Mouse (Mus musculus) limb, embryonic 15.5 days (tissue): ENCODE results near the gene Psg23. TPM values are rescaled to one million over a fixed set of nuclear protein-coding genes. Genes with fewer than 3 reads are reported as not detected.
"Not testable (repeated sequence)": the region's sequence is repeated elsewhere in the genome, so short reads cannot be mapped to it uniquely, and the experiment has no call there.

Experiments
- ATAC-seq: fragments of 200-750 bp; cut with Nextera tagmentation; 2 replicates; pipeline ENCODE4 v1.8.0; 2017; ENCODE audit warnings: low read depth, moderate TSS enrichment; ENCODE audit not compliant: insufficient number of reproducible peaks, low FRiP score, low TSS enrichment
- H3K27ac ChIP-seq: fragments of 300-500 bp; sonication (generic); 2 replicates; pipeline ENCODE4 v1.5.1; 2015; ENCODE audit warnings: moderate library complexity, mild to moderate bottlenecking, inconsistent platforms
- H3K27me3 ChIP-seq: fragments of 300-500 bp; sonication (generic); 2 replicates; pipeline ENCODE4 v1.6.1; 2015; ENCODE audit warnings: inconsistent platforms
- H3K36me3 ChIP-seq: fragments of 300-500 bp; sonication (generic); 2 replicates; pipeline ENCODE4 v1.6.1; 2015; ENCODE audit warnings: inconsistent platforms
- H3K4me1 ChIP-seq: fragments of 300-500 bp; sonication (generic); 2 replicates; pipeline ENCODE4 v1.6.1; 2015; ENCODE audit warnings: inconsistent platforms
- H3K4me2 ChIP-seq: fragments of 300-500 bp; sonication (generic); 2 replicates; pipeline ENCODE4 v1.6.1; 2015; ENCODE audit warnings: mild to moderate bottlenecking, inconsistent platforms
- H3K4me3 ChIP-seq: fragments of 300-500 bp; sonication (generic); 2 replicates; pipeline ENCODE4 v1.5.1; 2015; ENCODE audit warnings: mild to moderate bottlenecking, inconsistent platforms
- H3K9ac ChIP-seq: fragments of 300-500 bp; sonication (generic); 2 replicates; pipeline ENCODE4 v1.6.1; 2015; ENCODE audit warnings: inconsistent platforms
- H3K9me3 ChIP-seq: fragments of 300-500 bp; sonication (generic); 2 replicates; pipeline ENCODE4 v1.6.1; 2016; ENCODE audit warnings: inconsistent platforms
- WGBS: fragments of 180-500 bp; shearing (Covaris S2); methylation state at CpG from one replicate; pipeline ENCODE4 v1.1.7; 2015; 5-methylcytosine and 5-hydroxymethylcytosine counted together
- polyA plus RNA-seq: library from polyadenylated mRNA; unstranded; fragments of >200 nt; fragmentation: Nextera tagmentation; extraction: Ambion mirVana; gene quantifications from 2 replicates; pipeline ENCODE4 v1.2.1, GENCODE M21; 2015

Gene Psg23
- not detected in 2 replicates for polyA plus RNA-seq

DNA sequence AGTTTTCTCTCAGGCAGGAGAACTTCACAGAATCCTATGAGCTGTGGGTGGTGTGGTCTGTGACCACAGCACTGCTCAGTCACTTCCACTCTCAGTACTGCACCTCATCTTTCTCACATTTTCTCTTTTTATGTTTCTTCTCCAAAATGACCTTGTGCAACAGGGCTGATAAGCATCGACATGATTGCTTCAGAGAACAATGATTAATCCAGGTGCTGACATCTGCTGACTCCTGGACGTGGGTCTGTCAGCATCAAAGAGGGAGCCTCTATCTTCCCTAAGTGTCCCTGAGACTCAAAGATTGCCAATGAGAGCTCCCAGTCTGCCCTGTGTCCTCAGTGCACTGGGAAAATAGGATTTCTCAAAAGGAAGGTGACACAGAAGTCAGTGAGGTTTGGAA is at the start of gene Psg23:
Gene Psg23 (minus strand): TSS at position 101 of the 400 bp plus-strand sequence.
- not testable (repeated sequence) for H3K36me3 ChIP-seq, H3K4me2 ChIP-seq, H3K9me3 ChIP-seq, H3K9ac ChIP-seq, H3K27me3 ChIP-seq, ATAC-seq, H3K4me1 ChIP-seq, H3K4me3 ChIP-seq, H3K27ac ChIP-seq
- 68% methylated on average over 2 of the region's 2 CpGs for WGBS

DNA sequence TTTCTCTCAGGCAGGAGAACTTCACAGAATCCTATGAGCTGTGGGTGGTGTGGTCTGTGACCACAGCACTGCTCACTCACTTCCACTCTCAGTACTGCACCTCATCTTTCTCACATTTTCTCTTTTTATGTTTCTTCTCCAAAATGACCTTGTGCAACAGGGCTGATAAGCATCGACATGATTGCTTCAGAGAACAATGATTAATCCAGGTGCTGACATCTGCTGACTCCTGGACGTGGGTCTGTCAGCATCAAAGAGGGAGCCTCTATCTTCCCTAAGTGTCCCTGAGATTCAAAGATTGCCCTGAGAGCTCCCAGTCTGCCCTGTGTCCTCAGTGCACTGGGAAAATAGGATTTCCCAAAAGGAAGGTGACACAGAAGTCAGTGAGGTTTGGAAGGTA is 40.3 kb upstream of the Psg23 start, which contains the start of gene Psg21:
Gene Psg21 (minus strand): TSS at position 101 of the 400 bp plus-strand sequence.
- H3K36me3 ChIP-seq, H3K4me1 ChIP-seq, H3K4me2 ChIP-seq, H3K9me3 ChIP-seq, H3K4me3 ChIP-seq, H3K9ac ChIP-seq, H3K27me3 ChIP-seq, H3K27ac ChIP-seq, ATAC-seq: not testable (repeated sequence)
- 50% methylated on average over 2 of the region's 2 CpGs for WGBS

DNA sequence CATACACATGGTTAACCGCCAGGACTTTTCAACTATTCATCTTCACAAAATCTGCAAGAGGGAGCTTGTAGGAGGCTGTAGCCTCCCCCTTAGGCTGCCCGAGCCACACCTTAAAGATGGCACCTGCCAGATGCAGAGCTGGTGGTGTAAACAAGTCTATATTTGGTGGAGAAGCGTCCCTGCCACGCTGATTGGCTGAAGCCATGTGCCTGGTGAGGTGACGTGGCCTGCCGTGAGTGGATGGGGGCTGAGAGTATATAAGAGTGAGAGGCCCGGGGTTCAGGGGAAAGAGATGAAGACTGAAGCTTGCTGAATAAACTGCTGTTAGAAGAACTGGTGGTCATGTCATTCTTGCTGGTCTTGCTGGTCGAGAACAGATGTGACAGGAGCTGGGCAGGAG is 10.6 kb upstream of the Psg23 start:
- not testable (repeated sequence) for ATAC-seq, H3K4me1 ChIP-seq

DNA sequence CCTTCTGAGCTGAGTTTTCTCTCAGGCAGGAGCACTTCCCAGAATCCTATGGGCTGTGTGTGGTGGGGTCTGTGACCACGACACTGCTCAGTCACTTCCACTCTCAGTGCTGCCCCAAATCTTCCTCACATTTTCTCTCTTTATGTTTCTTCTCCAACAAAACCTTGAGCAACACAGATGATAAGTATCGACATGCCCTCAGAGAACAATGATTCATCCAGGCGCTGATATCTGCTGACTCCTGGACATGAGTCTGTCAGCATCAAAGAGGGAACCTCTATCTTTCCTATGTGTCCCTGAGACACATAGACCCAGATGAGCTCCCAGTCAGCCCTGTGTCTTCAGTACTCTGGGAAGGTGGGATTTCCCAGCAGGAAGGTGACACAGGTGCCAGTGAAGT is 49.1 kb downstream of the Psg23 start, which contains the start of gene Psg27:
Gene Psg27 (minus strand): TSS at position 101 of the 400 bp plus-strand sequence.
- Histone ChIP-seq H3K9me3 (no peaks in the 10 kb centered on the region), H3K4me1 (no peaks in the 10 kb centered on the region), H3K4me2 (no peak within 1 kb of the TSS), H3K27me3 (no peaks in the 10 kb centered on the region), H3K4me3 (no peak within 1 kb of the TSS), H3K9ac (no peak within 1 kb of the TSS), H3K36me3 (no peaks in the 10 kb centered on the region), H3K27ac (no peak within 1 kb of the TSS)
- 82% methylated on average over 3 of the region's 3 CpGs for WGBS
- no peak for ATAC-seq

More for the DNA sequence above, 10.6 kb upstream of the Psg23 start:
- WGBS, result 76% methylated on average over 8 of the region's 8 CpGs
- H3K9ac ChIP-seq, H3K27me3 ChIP-seq, H3K27ac ChIP-seq, H3K36me3 ChIP-seq, H3K4me2 ChIP-seq, H3K4me3 ChIP-seq, H3K9me3 ChIP-seq: not testable (repeated sequence)

DNA sequence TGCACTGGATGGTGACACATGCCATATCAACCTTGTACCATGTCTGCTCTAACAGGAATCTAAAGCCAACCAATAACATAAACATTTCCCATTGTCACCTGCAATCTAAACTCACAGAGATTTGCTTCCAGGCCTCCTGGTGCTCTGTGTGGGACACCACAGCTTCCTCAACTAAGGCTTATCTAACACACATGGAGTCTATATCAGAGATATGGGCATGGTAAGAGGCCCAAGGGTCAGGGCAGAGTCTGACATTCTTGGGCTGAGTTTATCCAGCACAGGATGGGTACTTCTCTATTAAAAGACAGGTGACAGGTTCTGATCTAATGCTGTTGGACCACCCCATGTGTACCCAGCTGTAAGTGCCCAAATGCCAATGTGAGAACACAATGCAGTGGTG is 56.5 kb downstream of the Psg23 start:
- H3K4me3 ChIP-seq, result no peak overlapping the region
- H3K9ac ChIP-seq, result no peak overlapping the region
- H3K4me2 ChIP-seq, result no peak overlapping the region
- H3K36me3 ChIP-seq, result no peaks in the 10 kb centered on the region
- no peaks in the 10 kb centered on the region for H3K27me3 ChIP-seq
- no peak overlapping the region for H3K27ac ChIP-seq
- H3K9me3 ChIP-seq, result no peaks in the 10 kb centered on the region
- no peak for ATAC-seq
- no peaks in the 10 kb centered on the region for H3K4me1 ChIP-seq

Other genes starting within 250 kb of the Psg23 start
- not detected in 2 replicates for gene Psg28, start 184.5 kb downstream of the Psg23 start, polyA plus RNA-seq
- gene Psg26, start 132.3 kb downstream of the Psg23 start, polyA plus RNA-seq, result not detected in 2 replicates
- gene Psg25, start 84.2 kb downstream of the Psg23 start, polyA plus RNA-seq, result not detected in 2 replicates
- gene Psg27, start 49.2 kb downstream of the Psg23 start, polyA plus RNA-seq, result not detected in 2 replicates
- not detected in 2 replicates for gene Psg21, start 40.2 kb upstream of the Psg23 start, polyA plus RNA-seq
- not detected in 2 replicates for gene Psg20, start 69.7 kb upstream of the Psg23 start, polyA plus RNA-seq
- not detected in 2 replicates for gene Psg22, start 101.6 kb upstream of the Psg23 start, polyA plus RNA-seq
- gene Psg19, start 182.0 kb upstream of the Psg23 start, polyA plus RNA-seq, result not detected in 2 replicates
- gene Psg17, start 205.1 kb upstream of the Psg23 start, polyA plus RNA-seq, result not detected in 2 replicates
- gene Mill2, start 223.5 kb upstream of the Psg23 start, polyA plus RNA-seq, result 0.42 and 0.76 TPM in 2 replicates